Mouse (Mus musculus) heart, adult 9 months (tissue): Measurements from ENCODE around the gene Tnfrsf19.
A peak's percentile ranks its signal among the peaks of the same experiment; 100 is the strongest.

Experiments used
- DNase-seq, 2 experiments: peaks; one replicate each; pipeline ENCODE4 v3.0.0; 2022; ENCODE audit warnings: low spot score in 2 of 2

Gene Tnfrsf19

GRCm38 (mm10) chr14:61046091-61046681 lies at the start of gene Tnfrsf19:
Gene Tnfrsf19 (minus strand): TSS chr14:61046490.
- DNase-seq, result peak; percentile 43 to 65

GRCm38 (mm10) chr14:61092073-61092472 lies 45.8 kb upstream of the Tnfrsf19 start:
- DNase-seq, result no peak

GRCm38 (mm10) chr14:61090955-61091354 lies 44.7 kb upstream of the Tnfrsf19 start:
- DNase-seq, result peak in 1 of 2 experiments; percentile 2

GRCm38 (mm10) chr14:61088187-61088586 lies 41.9 kb upstream of the Tnfrsf19 start:
- DNase-seq, result no peak

GRCm38 (mm10) chr14:61085325-61085724 lies 39.0 kb upstream of the Tnfrsf19 start:
- no peak for DNase-seq

GRCm38 (mm10) chr14:61069555-61069954 lies 23.3 kb upstream of the Tnfrsf19 start:
- no peak for DNase-seq

GRCm38 (mm10) chr14:61061729-61062128 lies 15.4 kb upstream of the Tnfrsf19 start:
- no peak for DNase-seq

GRCm38 (mm10) chr14:61059316-61059945 lies 13.1 kb upstream of the Tnfrsf19 start:
- DNase-seq, result no peak

GRCm38 (mm10) chr14:61056962-61057361 lies 10.7 kb upstream of the Tnfrsf19 start:
- no peak for DNase-seq

GRCm38 (mm10) chr14:61056445-61056844 lies 10.2 kb upstream of the Tnfrsf19 start:
- DNase-seq, result no peak

GRCm38 (mm10) chr14:61055864-61056263 lies 9.6 kb upstream of the Tnfrsf19 start:
- DNase-seq, result no peak

GRCm38 (mm10) chr14:61052163-61052562 lies 5.9 kb upstream of the Tnfrsf19 start:
- no peak for DNase-seq

- DNase-seq, result peak; percentile 21 to 39
Observed at GRCm38 (mm10) chr14:61045446-61046090, 722 bp downstream of the Tnfrsf19 start.

GRCm38 (mm10) chr14:61044316-61044715 lies 2.0 kb downstream of the Tnfrsf19 start:
- no peak for DNase-seq

- DNase-seq, result no peak
Observed at GRCm38 (mm10) chr14:61043511-61044310, 2.6 kb downstream of the Tnfrsf19 start.

- DNase-seq, result no peak
Observed at GRCm38 (mm10) chr14:61042291-61042690, 4.0 kb downstream of the Tnfrsf19 start.

GRCm38 (mm10) chr14:61040236-61040635 lies 6.1 kb downstream of the Tnfrsf19 start:
- no peak for DNase-seq

- no peak for DNase-seq
Observed at GRCm38 (mm10) chr14:61038082-61038472, 8.2 kb downstream of the Tnfrsf19 start.

- DNase-seq, result peak; percentile 12 to 14
Observed at GRCm38 (mm10) chr14:61037321-61038081, 8.8 kb downstream of the Tnfrsf19 start.

GRCm38 (mm10) chr14:61030366-61030765 lies 15.9 kb downstream of the Tnfrsf19 start:
- no peak for DNase-seq

- no peak for DNase-seq
Observed at GRCm38 (mm10) chr14:61024006-61024405, 22.3 kb downstream of the Tnfrsf19 start.
